ENCODE assay signal across 8 mouse cellular contexts in genomic region chr6:31158648-31159047, GRCm38 (mm10).
DNase-seq lines count a peak whose midpoint lies in the region; ATAC-seq and TF ChIP-seq lines count a peak whose summit lies in the region.

No protein-coding gene starts in this region.

- TF ChIP-seq CTCF in brain, embryonic 14.5 days (IDR thresholded peaks at IDR 0.05; ENCODE audit: borderline replicate concordance, extremely low read depth, insufficient read depth, insufficient read length), result no peak

- no peaks in the 10 kb centered on the region for H3K36me3 ChIP-seq in hindbrain, embryonic 14.5 days (replicated peaks; ENCODE audit: control insufficient read depth, insufficient read depth)
- H3K36me3 ChIP-seq in hindbrain, embryonic 10.5 days, result no peaks in the 10 kb centered on the region

- H3K4me1 ChIP-seq in hindbrain, embryonic 14.5 days (replicated peaks; ENCODE audit: control insufficient read depth, insufficient read depth, low read length), result no peaks in the 10 kb centered on the region; the same call in 1 of the 2 replicates
- H3K4me1 ChIP-seq in hindbrain, embryonic 10.5 days (replicated peaks), result peaks cover 20% of the 10 kb centered on the region

- ATAC-seq in hindbrain, embryonic 14.5 days (ENCODE audit: low FRiP score), result peak; percentile 73; the same call in 1 of the 2 replicates
- 0 out of 2 replicates have a peak, but pooled peaks have one; percentile 51 for ATAC-seq in erythroblast, adult 5-6 weeks (replicated peaks; ENCODE audit: low FRiP score, poor library complexity, severe bottlenecking)

- H3K27me3 ChIP-seq in hindbrain, embryonic 14.5 days (ENCODE audit: control insufficient read depth, insufficient read depth, low read length), result no peaks in the 10 kb centered on the region
- no peaks in the 10 kb centered on the region for H3K27me3 ChIP-seq in hindbrain, embryonic 10.5 days (ENCODE audit: insufficient read depth, poor library complexity, severe bottlenecking)

- no peak overlapping the region for H3K4me2 ChIP-seq in hindbrain, embryonic 14.5 days (replicated peaks)

- no peak overlapping the region for H3K9ac ChIP-seq in hindbrain, embryonic 14.5 days

- H3K9me3 ChIP-seq in hindbrain, embryonic 14.5 days (ENCODE audit: control insufficient read depth, low read length), result no peaks in the 10 kb centered on the region
- H3K9me3 ChIP-seq in hindbrain, embryonic 10.5 days, result no peaks in the 10 kb centered on the region

- WGBS in hindbrain, embryonic 14.5 days, result 45% methylated on average over 7 of the region's 7 CpGs
- 83% methylated on average over 7 of the region's 7 CpGs for WGBS in hindbrain, embryonic 10.5 days

- no peak overlapping the region for H3K27ac ChIP-seq in hindbrain, embryonic 14.5 days
- no peak overlapping the region for H3K27ac ChIP-seq in hindbrain, embryonic 10.5 days

- no peak for TF ChIP-seq POLR2A in brain, embryonic 14.5 days (IDR thresholded peaks at IDR 0.05; ENCODE audit: borderline replicate concordance, extremely low read depth, insufficient read depth, insufficient read length, poor library complexity, severe bottlenecking)

- DNase-seq in hindbrain, embryonic 14.5 days (ENCODE audit: low spot score), result peak; percentile 44
- DNase-seq in hindbrain, embryonic 10.5 days (ENCODE audit: low spot score), result no peak
- DNase-seq in brain, embryonic 14.5 days (ENCODE audit: low read depth), result peak; percentile 94
- peak; percentile 45 for DNase-seq in lung, postnatal 10 days
- no peak for DNase-seq in spleen, postnatal 4 days (ENCODE audit: low spot score in 2 of 2)
- no peak for DNase-seq in urinary bladder, postnatal 14 days (ENCODE audit: low spot score)
- no peak for DNase-seq in retina, postnatal 1 day

- no peak overlapping the region for H3K4me3 ChIP-seq in hindbrain, embryonic 14.5 days (replicated peaks; ENCODE audit: low read length)
- no peak overlapping the region for H3K4me3 ChIP-seq in hindbrain, embryonic 10.5 days

Comparison
In these comparisons a context has a peak if more than half of its experiments do, and no peak if none do; other contexts are left out.
1. DNase-seq: peak in hindbrain, embryonic 14.5 days (single experiment), brain, embryonic 14.5 days (single experiment) and lung, postnatal 10 days (single experiment); none in hindbrain, embryonic 10.5 days (single experiment), spleen, postnatal 4 days (0 of 2), urinary bladder, postnatal 14 days (single experiment) and retina, postnatal 1 day (single experiment).